ENCODE assay signal across 13 mouse cellular contexts in genomic region chr5:56122130-56122529, GRCm38 (mm10).
"Had no signal": no experiment of that assay in that cellular context is flagged by ENCODE, and none has a peak within 500 bp of the region (broad histone marks: within the 10 kb centered on the region; RNA-seq: fewer than 3 reads in every experiment).

No protein-coding gene starts in this region.

- H3K4me1 ChIP-seq: megakaryocyte, embryonic 14.5 days; midbrain, embryonic 15.5 days; neural tube, embryonic 12.5 days had no signal

- H3K4me3 ChIP-seq: megakaryocyte, embryonic 14.5 days; midbrain, embryonic 15.5 days; neural tube, embryonic 12.5 days had no signal

- H3K27me3 ChIP-seq: megakaryocyte, embryonic 14.5 days; midbrain, embryonic 15.5 days; neural tube, embryonic 12.5 days had no signal

- H3K36me3 ChIP-seq: midbrain, embryonic 15.5 days; neural tube, embryonic 12.5 days had no signal

- H3K27ac ChIP-seq: macrophage; midbrain, embryonic 15.5 days; neural tube, embryonic 12.5 days had no signal

- DNase-seq: lung, adult 18-20 months; lung, embryonic 14.5 days; lung, postnatal 14 days; lung, postnatal 36 days; right cerebral cortex, postnatal 14 days; thymus, adult 18-20 months; thymus, postnatal 14 days; thymus, postnatal 36 days had no signal

- ATAC-seq: midbrain, embryonic 15.5 days had no signal

- H3K4me2 ChIP-seq: lung, embryonic 14.5 days; midbrain, embryonic 11.5 days; midbrain, embryonic 15.5 days; neural tube, embryonic 12.5 days had no signal

- H3K9ac ChIP-seq: lung, embryonic 14.5 days; midbrain, embryonic 15.5 days; neural tube, embryonic 12.5 days had no signal

- H3K9me3 ChIP-seq: megakaryocyte, embryonic 14.5 days; midbrain, embryonic 15.5 days; neural tube, embryonic 12.5 days had no signal
